Comparison of ENCODE assay signal across 11 mouse cellular contexts in genomic region chr1:85795196-85795595, GRCm38 (mm10). TPM values are rescaled to one million over a fixed set of nuclear protein-coding genes. Genes with fewer than 3 reads are reported as not detected.
DNase-seq lines count a peak whose midpoint lies in the region; ATAC-seq and TF ChIP-seq lines count a peak whose summit lies in the region.
"Had no signal": no experiment of that assay in that cellular context is flagged by ENCODE, and none has a peak within 500 bp of the region (broad histone marks: within the 10 kb centered on the region; RNA-seq: fewer than 3 reads in every experiment).

No protein-coding gene starts in this region.

- no peak for TF ChIP-seq POLR2A in CH12.LX (IDR thresholded peaks at IDR 0.05; ENCODE audit: low read depth, low read length)

- no peak for ATAC-seq in heart, embryonic 13.5 days (ENCODE audit: extremely low read depth, insufficient number of reproducible peaks, low FRiP score, low TSS enrichment)
- ATAC-seq in forebrain, embryonic 14.5 days, result no peak
- ATAC-seq in midbrain, embryonic 11.5 days (ENCODE audit: low FRiP score), result no peak
- ATAC-seq in megakaryocyte-erythroid progenitor cell, adult 5-6 weeks (replicated peaks; ENCODE audit: low FRiP score, low TSS enrichment, poor library complexity, severe bottlenecking), result no peak

- in situ Hi-C loops in CH12.LX (cut with MboI; ENCODE audit: low pct_ligation_motif_present, low pct_unique_long_range_greater_than_20kb, low sequenced_read_pairs), result no loop called here

- H3K36me3 ChIP-seq in heart, embryonic 13.5 days, result peaks cover 12% of the 10 kb centered on the region
- peaks cover 4 to 27% of the 10 kb centered on the region in 2 experiments for H3K36me3 ChIP-seq in CH12.LX (replicated peaks in 1 of 2; ENCODE audit: control insufficient read depth in 1 of 2, insufficient read depth in 1 of 2, low read length in 1 of 2)
- no peaks in the 10 kb centered on the region; the same call in 1 of the 2 replicates for H3K36me3 ChIP-seq in forebrain, embryonic 14.5 days (ENCODE audit: control insufficient read depth, insufficient read depth, low read length)
- no peaks in the 10 kb centered on the region for H3K36me3 ChIP-seq in midbrain, embryonic 11.5 days (ENCODE audit: control insufficient read depth, insufficient read depth, low read length)

- H3K9me3 ChIP-seq in heart, embryonic 13.5 days, result no peaks in the 10 kb centered on the region
- H3K9me3 ChIP-seq in CH12.LX (replicated peaks; ENCODE audit: low read length), result no peaks in the 10 kb centered on the region
- H3K9me3 ChIP-seq in forebrain, embryonic 14.5 days (replicated peaks; ENCODE audit: control insufficient read depth, low read length), result no peaks in the 10 kb centered on the region
- no peaks in the 10 kb centered on the region for H3K9me3 ChIP-seq in midbrain, embryonic 11.5 days (ENCODE audit: control insufficient read depth, low read length)

- H3K4me1 ChIP-seq in heart, embryonic 13.5 days, result peaks cover 38% of the 10 kb centered on the region
- peaks cover 16 to 63% of the 10 kb centered on the region in 2 experiments for H3K4me1 ChIP-seq in CH12.LX (ENCODE audit: control insufficient read depth in 1 of 2, insufficient read depth in 2 of 2)
- peaks cover 6% of the 10 kb centered on the region for H3K4me1 ChIP-seq in forebrain, embryonic 14.5 days (ENCODE audit: control insufficient read depth, insufficient read depth, low read length)
- H3K4me1 ChIP-seq in midbrain, embryonic 11.5 days (ENCODE audit: control insufficient read depth, insufficient read depth, low read length), result peaks cover 3% of the 10 kb centered on the region

- H3K79me2 ChIP-seq in CH12.LX (replicated peaks; ENCODE audit: control insufficient read depth, extremely low read depth, insufficient read depth, poor library complexity, severe bottlenecking), result peaks cover 63% of the 10 kb centered on the region

- peak overlapping the region; percentile 31 for H3K4me3 ChIP-seq in heart, embryonic 13.5 days
- H3K4me3 ChIP-seq in CH12.LX (replicated peaks in 1 of 3; ENCODE audit: low read depth in 2 of 3, low read length in 2 of 3, poor library complexity in 1 of 3), result peak overlapping the region in 2 of 3 experiments; percentile 82 to 93
- H3K4me3 ChIP-seq in forebrain, embryonic 14.5 days (ENCODE audit: low read depth, low read length), result no peak overlapping the region
- no peak overlapping the region for H3K4me3 ChIP-seq in midbrain, embryonic 11.5 days (ENCODE audit: low read depth, low read length)

- no peak for TF ChIP-seq CTCF in CH12.LX (conservative IDR thresholded peaks at IDR 0.05 in 1 of 2, IDR thresholded peaks at IDR 0.05 in 1 of 2; ENCODE audit: low read depth in 2 of 2, low read length in 2 of 2)

- TF ChIP-seq RAD21 in CH12.LX (IDR thresholded peaks at IDR 0.05; ENCODE audit: low read depth, low read length), result no peak

- H3K4me2 ChIP-seq in heart, embryonic 13.5 days, result peak overlapping the region; percentile 84
- H3K4me2 ChIP-seq in CH12.LX (ENCODE audit: insufficient read depth, low read depth, poor library complexity, severe bottlenecking), result peak overlapping the region; percentile 98
- peak overlapping the region; percentile 28; the same call in 1 of the 2 replicates for H3K4me2 ChIP-seq in forebrain, embryonic 14.5 days (ENCODE audit: low read length)
- H3K4me2 ChIP-seq in midbrain, embryonic 11.5 days, result 0 out of 2 replicates have a peak overlapping the region, but pooled peaks have one; percentile 3

- dilution Hi-C loops in CH12.LX (cut with MboI; ENCODE audit: extremely low pct_ligation_motif_present, extremely low pct_unique_long_range_greater_than_20kb, low sequenced_read_pairs), result no loop called here

- no peak for TF ChIP-seq EP300 in CH12.LX (IDR thresholded peaks at IDR 0.05; ENCODE audit: low read length)

- 39% methylated on average over 3 of the region's 3 CpGs for whole genome bisulfite sequencing in heart, embryonic 13.5 days
- WGBS in forebrain, embryonic 14.5 days, result 71% methylated on average over 3 of the region's 3 CpGs
- WGBS in midbrain, embryonic 11.5 days, result 74% methylated on average over 3 of the region's 3 CpGs

- DNase-seq in heart, postnatal 14 days, result no peak
- no peak for DNase-seq in CH12.LX (ENCODE audit: extremely low read depth)
- DNase-seq in forebrain, embryonic 14.5 days (ENCODE audit: low spot score), result no peak
- DNase-seq in midbrain, embryonic 11.5 days (ENCODE audit: low spot score, missing footprints), result peak; percentile 75
- DNase-seq in adrenal gland, postnatal 14 days, result no peak
- no peak for DNase-seq in adrenal gland, postnatal 10 days
- DNase-seq: cerebellum, postnatal 14 days; kidney, adult 18-20 months; lung, postnatal 14 days had no signal

- peak overlapping the region; percentile 59; the same call in 1 of the 2 replicates for H3K9ac ChIP-seq in heart, embryonic 13.5 days
- H3K9ac ChIP-seq in CH12.LX (ENCODE audit: insufficient read depth, low read depth), result peak overlapping the region; percentile 88; the same call in 1 of the 2 replicates
- H3K9ac ChIP-seq in forebrain, embryonic 14.5 days (ENCODE audit: low read length), result no peak overlapping the region
- no peak overlapping the region for H3K9ac ChIP-seq in midbrain, embryonic 11.5 days (ENCODE audit: low read length)

- intact Hi-C loops in heart, postnatal 14 days (cut with DNase I), result no loop called here

- H3K27ac ChIP-seq in heart, embryonic 13.5 days (replicated peaks), result no peak overlapping the region
- no peak overlapping the region for H3K27ac ChIP-seq in CH12.LX (ENCODE audit: insufficient read depth, low read depth)
- H3K27ac ChIP-seq in forebrain, embryonic 14.5 days (ENCODE audit: low read depth, low read length), result no peak overlapping the region
- no peak overlapping the region for H3K27ac ChIP-seq in midbrain, embryonic 11.5 days (ENCODE audit: low read depth, low read length)

- no peaks in the 10 kb centered on the region for H3K27me3 ChIP-seq in heart, embryonic 13.5 days (replicated peaks)
- no peaks in the 10 kb centered on the region for H3K27me3 ChIP-seq in CH12.LX (replicated peaks)
- H3K27me3 ChIP-seq in forebrain, embryonic 14.5 days (replicated peaks; ENCODE audit: control insufficient read depth, insufficient read depth, low read length), result no peaks in the 10 kb centered on the region
- H3K27me3 ChIP-seq in midbrain, embryonic 11.5 days (ENCODE audit: control insufficient read depth, insufficient read depth, low read length), result no peaks in the 10 kb centered on the region

TF ChIP-seq in CH12.LX, 34 proteins besides CTCF, POLR2A, EP300 and RAD21 (continues in another document):
- TF ChIP-seq IRF4 (IDR thresholded peaks at IDR 0.05; ENCODE audit: low read depth, low read length) (no peak), RCOR1 (conservative IDR thresholded peaks at IDR 0.05; ENCODE audit: low read depth, low read length) (no peak), E2F4 (IDR thresholded peaks at IDR 0.05; ENCODE audit: insufficient replicate concordance, low read depth, low read length) (no peak), ZC3H11A (IDR thresholded peaks at IDR 0.05; ENCODE audit: low read depth, low read length) (no peak), CHD2 (IDR thresholded peaks at IDR 0.05; ENCODE audit: low read length) (no peak), ZMIZ1 (IDR thresholded peaks at IDR 0.05; ENCODE audit: low read depth, low read length) (no peak), KAT2A (IDR thresholded peaks at IDR 0.05; ENCODE audit: insufficient replicate concordance, low read length) (no peak), JUND (conservative IDR thresholded peaks at IDR 0.05; ENCODE audit: low read depth, low read length) (no peak), MAFK (IDR thresholded peaks at IDR 0.05; ENCODE audit: insufficient replicate concordance, low read length) (no peak), NRF1 (IDR thresholded peaks at IDR 0.05; ENCODE audit: low read depth, low read length) (no peak), POLR2AphosphoS2 (IDR thresholded peaks at IDR 0.05; ENCODE audit: low read depth, low read length) (no peak), MEF2A (IDR thresholded peaks at IDR 0.05; ENCODE audit: borderline replicate concordance, low read depth, low read length) (no peak), ETS1 (conservative IDR thresholded peaks at IDR 0.05; ENCODE audit: low read depth, low read length) (no peak), HCFC1 (IDR thresholded peaks at IDR 0.05; ENCODE audit: low read depth, low read length) (no peak), SMC3 (IDR thresholded peaks at IDR 0.05; ENCODE audit: low read depth, low read length) (no peak), BHLHE40 (IDR thresholded peaks at IDR 0.05; ENCODE audit: low read depth, low read length) (no peak), UBTF (IDR thresholded peaks at IDR 0.05; ENCODE audit: low read depth, low read length) (no peak), MYC (IDR thresholded peaks at IDR 0.05; ENCODE audit: low read depth, low read length) (no peak)

RNA-seq across cellular contexts. Expression of gene Cab39, which starts 2.0 kb away (rescaled TPM):
- 20.6 and 20.8 TPM in 2 replicates for polyA plus RNA-seq in heart, embryonic 13.5 days (2015; fragmentation: Nextera tagmentation; extraction: Ambion mirVana)
- 100 to 1,000 TPM in 1 of 2 experiments, 10 to 100 TPM in 1; 93.5 to 101 TPM for total RNA-seq in heart, postnatal 14 days (2021)
- total RNA-seq in CH12.LX (2012; rRNA removed) (90.2 and 101 TPM in 2 replicates), CH12.LX (2014; rRNA removed) (239 and 263 TPM in 2 replicates)
- polyA plus RNA-seq in CH12.LX (2012; ENCODE audit: insufficient read length, low read depth), result 98.4 and 111 TPM in 2 replicates
- 62.9 and 74.3 TPM in 2 replicates for polyA plus RNA-seq in forebrain, embryonic 14.5 days (2014; fragmentation: Nextera tagmentation; extraction: Ambion mirVana)
- polyA plus RNA-seq in midbrain, embryonic 11.5 days (2014; fragmentation: Nextera tagmentation; extraction: Ambion mirVana), result 68.0 and 69.0 TPM in 2 replicates
- total RNA-seq in adrenal gland, postnatal 14 days (2021), result 115 and 132 TPM in 2 replicates
- total RNA-seq in megakaryocyte-erythroid progenitor cell, adult 5-6 weeks (2014; fragmentation: Nextera tagmentation), result 53.9 and 68.0 TPM in 2 replicates
- total RNA-seq in megakaryocyte-erythroid progenitor cell, adult 5-6 weeks (2017), result 113 and 117 TPM in 2 replicates
- total RNA-seq in adrenal gland, postnatal 10 days (2021), result 100 to 1,000 TPM; 118 to 121 TPM

RNA-seq across cellular contexts. Expression of gene A630001G21Rik, which starts 16.8 kb away (rescaled TPM):
- 1.3 and 1.6 TPM in 2 replicates for polyA plus RNA-seq in heart, embryonic 13.5 days (2015; fragmentation: Nextera tagmentation; extraction: Ambion mirVana)
- under 1 TPM; 0.76 to 0.80 TPM for total RNA-seq in heart, postnatal 14 days (2021)
- total RNA-seq in CH12.LX (2012; rRNA removed) (55.8 and 64.7 TPM in 2 replicates), CH12.LX (2014; rRNA removed) (151 and 164 TPM in 2 replicates)
- polyA plus RNA-seq in CH12.LX (2012; ENCODE audit: insufficient read length, low read depth), result 130 and 139 TPM in 2 replicates
- polyA plus RNA-seq in forebrain, embryonic 14.5 days (2014; fragmentation: Nextera tagmentation; extraction: Ambion mirVana), result 0.33 and 0.48 TPM in 2 replicates
- polyA plus RNA-seq in midbrain, embryonic 11.5 days (2014; fragmentation: Nextera tagmentation; extraction: Ambion mirVana), result 1.1 and 1.2 TPM in 2 replicates
- total RNA-seq in adrenal gland, postnatal 14 days (2021), result 0.59 and 3.8 TPM in 2 replicates
- 35.7 and 49.8 TPM in 2 replicates for total RNA-seq in megakaryocyte-erythroid progenitor cell, adult 5-6 weeks (2014; fragmentation: Nextera tagmentation)
- 15.5 and 23.5 TPM in 2 replicates for total RNA-seq in megakaryocyte-erythroid progenitor cell, adult 5-6 weeks (2017)
- total RNA-seq in adrenal gland, postnatal 10 days (2021), result 1 to 10 TPM; 1.5 to 2.4 TPM

Comparison
In these comparisons a context has a peak if more than half of its experiments do, and no peak if none do; other contexts are left out.
1. H3K4me2 ChIP-seq: peak in every context shown above with its lines; median percentile 98 in CH12.LX; 84 in heart, embryonic 13.5 days; 28 in forebrain, embryonic 14.5 days; 3 in midbrain, embryonic 11.5 days.
2. H3K4me3 ChIP-seq: peak in heart, embryonic 13.5 days (single experiment) and CH12.LX (2 of 3); none in forebrain, embryonic 14.5 days (single experiment) and midbrain, embryonic 11.5 days (single experiment).
3. H3K9ac ChIP-seq: peak in heart, embryonic 13.5 days (single experiment) and CH12.LX (single experiment); none in forebrain, embryonic 14.5 days (single experiment) and midbrain, embryonic 11.5 days (single experiment).